Mouse (Mus musculus) heart, adult 11 months (tissue): ENCODE results near the gene a.

Source experiments
- DNase-seq: peaks from one replicate; pipeline ENCODE4 v3.0.0; 2022

The a gene

DNA sequence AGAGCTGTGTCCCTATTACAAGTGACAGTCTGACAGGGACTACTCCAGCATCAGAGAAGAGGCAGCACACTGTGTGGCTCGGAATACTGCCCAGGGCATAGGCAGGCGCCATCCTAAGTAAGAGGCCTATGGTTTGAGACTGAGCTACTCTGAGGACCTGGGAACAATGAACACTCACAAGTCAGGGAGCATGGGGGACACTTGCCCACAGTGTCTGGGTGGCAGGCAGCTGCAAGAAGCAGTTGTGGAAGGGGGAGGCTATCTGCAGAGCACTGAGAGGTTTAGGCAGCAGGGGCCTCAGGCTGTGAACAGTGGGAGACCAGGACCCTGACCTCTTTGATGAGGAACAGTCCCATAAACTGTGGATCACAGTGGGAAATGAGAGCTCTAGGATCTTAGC is 137.1 kb downstream of the a start:
- DNase-seq: peak; percentile 40

DNA sequence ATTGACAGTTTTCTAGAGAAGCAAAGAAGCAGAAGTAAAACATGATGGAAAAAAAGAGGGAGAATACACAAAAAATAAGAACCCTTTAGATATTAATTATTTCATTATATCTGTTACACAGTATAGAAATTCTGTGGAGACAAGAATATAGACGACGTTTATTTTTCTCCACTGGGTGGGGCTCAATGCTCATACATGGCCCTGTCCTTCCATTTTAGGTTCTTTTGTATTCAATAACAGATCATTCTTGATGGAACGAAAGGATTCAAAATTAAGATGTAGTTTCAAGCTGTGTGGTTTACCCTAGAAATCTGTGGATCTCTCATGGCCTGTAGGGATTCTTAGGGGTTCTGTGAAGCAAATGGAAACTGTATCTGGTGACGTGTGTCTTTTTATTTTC is 142.7 kb downstream of the a start:
- no peak for DNase-seq

DNA sequence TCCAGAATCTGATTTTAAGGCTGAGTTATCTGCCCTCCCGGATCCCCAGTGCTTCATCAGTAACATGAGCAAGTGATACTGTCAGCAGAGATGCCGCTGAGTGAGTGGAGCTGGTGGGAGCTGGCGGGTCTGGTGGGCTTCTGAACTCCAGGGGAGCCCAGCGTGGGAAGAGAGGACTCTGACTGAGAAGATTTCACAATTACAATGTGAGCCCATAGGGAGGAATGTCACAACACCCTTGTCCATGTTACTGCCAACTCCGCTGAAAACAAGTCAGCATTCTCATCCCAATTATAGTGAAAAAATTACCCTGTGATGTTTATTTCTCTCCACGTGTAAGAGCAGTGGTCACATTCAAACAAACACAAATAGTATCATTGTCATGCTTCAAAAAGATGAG is 144.9 kb downstream of the a start:
- DNase-seq: peak; percentile 87

DNA sequence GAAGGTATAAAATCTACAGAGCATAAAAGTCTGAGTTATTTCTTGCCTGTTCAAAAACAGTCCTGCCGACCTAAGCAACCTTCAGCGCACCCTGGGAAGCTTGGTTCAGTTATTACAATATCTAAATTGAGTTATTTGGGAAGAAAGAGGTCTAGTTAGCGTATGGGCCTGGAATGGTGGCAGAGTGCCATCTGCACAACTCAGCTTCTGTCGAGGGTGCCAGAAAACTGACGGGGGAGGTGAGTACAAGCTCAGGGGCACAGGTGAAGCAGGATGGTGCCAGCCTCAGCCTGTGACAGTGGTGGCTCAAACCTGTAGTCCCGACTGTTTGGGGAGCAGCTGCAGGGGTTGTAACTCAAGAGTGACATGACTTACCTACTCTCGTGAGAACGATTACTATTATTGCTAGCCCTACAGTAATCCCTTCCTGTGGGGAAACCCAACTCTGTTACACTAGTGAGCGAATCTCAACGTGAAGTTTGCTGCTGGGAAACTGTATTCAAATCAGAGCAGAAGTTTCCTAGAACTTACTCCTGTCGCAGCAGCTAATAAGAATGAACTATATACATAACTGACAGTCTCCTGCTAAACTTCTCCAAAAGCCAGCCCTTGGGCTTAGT is 145.4 kb downstream of the a start:
- DNase-seq: peak; percentile 86

DNA sequence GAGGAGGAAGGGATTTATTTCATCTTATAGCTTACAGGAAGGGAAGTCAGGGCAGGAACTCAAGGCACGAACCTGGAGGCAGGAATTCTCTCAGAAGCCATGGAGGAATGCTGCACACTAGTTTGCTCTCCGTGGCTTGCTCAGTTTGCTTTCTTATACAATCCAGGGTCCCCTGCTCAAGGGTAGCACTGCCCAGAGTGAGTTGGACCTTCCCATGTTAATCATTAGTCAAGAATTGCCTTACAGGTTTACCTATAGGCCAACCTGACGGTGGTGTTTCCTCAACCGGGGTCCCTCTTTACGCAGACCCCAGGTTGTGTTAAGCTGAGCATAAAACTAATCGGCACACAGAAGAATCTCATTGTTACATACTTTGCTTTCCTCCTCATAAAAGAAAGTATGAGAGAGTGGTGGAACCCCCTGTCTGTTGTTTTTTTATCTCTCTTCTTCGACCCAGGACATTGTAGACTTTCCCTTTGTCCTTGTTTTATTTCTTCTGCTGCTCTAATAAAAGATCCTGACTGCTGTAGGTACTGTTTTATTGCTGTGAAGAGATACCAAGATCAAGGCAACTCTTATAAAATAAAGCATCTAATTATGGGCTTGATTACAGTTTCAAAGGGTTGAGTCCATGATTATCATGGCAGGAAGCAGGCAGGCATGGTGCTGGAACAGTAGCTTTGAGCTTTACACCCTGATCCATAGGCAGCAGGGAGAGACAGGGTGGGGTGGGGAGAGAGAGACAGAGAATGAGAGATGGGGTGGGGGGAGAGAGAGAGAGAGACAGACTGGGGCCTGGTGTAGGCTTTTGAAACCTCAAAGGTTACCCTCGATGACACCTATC is 146.6 kb downstream of the a start:
- DNase-seq: peak; percentile 40

DNA sequence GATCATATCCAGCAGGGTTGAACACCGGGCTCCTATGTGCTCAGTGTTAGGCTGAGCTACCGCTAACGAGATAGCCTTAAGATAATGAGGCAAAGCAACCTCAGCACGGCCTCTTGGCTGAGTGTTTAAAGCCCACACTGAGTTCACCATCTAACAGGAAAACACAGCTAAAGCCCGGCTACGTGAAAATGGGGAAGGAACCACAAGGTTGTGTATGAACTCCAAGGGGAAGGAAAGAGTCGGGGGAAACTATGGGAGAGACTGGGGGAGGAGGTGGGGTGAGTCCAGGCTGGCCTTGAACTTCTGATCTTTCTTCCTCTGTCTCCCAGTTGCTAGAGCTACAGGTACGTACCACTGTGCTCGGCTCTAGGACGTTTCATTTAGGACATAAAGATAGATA is 150.8 kb downstream of the a start:
- DNase-seq: peak; percentile 86

DNA sequence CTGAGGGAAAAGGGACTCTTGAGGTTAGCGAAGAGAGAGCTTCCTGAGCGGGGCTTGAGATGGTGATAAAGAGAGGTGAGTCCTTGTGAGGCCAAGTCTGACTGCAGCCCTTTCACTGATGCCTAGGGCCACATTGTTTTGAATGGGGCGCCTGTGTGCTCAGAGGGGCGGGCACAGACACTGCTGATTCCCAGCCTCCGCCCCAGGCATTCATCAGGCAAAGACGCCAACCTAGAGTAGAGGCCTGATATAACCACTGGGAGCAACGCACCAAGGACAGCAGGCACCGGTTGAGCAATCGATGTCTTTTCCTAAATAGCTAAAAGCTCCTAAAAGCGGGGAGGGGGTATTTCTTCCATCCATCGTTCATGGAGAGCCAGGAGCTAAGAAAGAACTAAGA is 151.3 kb downstream of the a start:
- DNase-seq: peak; percentile 82

DNA sequence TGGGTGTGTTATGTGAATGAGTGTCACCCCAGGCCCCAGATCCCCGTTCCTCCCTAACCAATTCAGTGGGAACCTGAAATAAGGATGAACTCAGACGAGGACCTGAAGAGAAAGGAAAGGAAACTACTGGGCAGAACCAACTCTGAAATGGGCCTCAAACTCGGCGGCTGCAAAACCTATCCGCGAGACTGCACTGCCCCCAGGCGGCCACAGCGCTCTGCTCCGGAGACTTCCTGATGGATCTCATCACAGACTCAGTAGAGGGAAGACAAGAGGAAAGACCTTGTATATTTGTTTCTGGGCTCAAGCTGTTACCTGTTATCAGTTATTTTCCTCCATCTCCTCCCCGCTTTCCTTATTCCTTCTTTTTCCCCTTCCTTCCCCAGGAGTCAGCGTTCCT is 151.9 kb downstream of the a start:
- DNase-seq: peak; percentile 92

DNA sequence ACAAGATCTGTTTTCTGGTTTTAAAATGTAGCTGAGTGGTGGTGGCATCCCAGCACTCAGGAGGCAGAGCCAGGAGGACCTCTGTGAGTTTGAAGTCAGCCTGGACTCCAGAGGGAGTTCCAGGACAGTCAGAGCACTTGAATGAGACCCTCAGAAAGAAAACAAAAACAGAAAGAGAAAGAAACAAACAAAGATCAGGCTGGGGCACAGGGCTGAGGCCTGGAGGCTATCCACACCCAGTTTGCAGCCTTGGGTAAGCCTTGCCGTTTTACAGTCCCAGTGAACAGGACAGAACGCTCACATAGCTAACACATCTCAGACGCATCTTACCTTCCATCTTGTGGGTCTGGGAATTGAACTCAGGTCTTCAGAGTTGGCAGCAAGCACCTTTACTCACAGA is 155.7 kb downstream of the a start:
- DNase-seq: peak; percentile 51

DNA sequence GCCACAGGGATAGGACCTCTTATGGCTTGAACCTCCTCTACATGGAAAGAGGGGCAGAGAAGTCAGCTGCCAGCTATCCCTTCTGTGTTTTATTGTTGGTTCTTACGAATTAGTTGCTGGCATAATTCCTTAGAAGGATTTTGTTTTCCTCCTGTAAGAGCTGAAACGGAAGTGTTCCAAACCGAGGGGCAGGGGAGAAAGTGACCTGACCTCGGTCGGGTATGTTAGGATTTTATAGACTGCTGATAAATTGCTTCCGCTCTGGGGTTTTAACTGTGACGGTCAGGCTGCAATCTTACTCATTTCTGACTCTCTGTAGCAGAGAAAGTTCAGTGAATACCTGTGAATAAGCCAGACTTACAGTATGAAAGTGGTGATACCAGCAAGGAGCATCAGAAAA is 158.2 kb downstream of the a start:
- peak; percentile 52 for DNase-seq

DNA sequence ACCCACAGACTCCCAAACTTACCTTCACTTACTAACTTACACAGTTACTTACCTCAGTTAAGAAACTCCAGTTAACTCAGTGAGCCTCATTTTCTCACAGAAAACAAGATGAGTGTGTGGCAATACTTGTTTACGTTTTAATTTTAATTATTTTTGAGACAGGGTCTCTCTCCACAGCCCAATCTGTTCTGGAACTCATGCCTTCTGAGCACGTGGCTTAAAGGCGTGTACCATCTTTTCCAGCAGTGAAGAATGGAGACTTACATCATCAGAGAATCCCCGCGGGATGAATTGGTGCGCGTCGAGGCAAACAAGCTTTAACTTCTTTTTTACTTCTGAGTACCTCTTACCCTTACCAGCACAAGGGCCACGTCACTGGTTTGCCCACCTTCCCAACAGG is 158.7 kb downstream of the a start:
- DNase-seq: no peak

DNA sequence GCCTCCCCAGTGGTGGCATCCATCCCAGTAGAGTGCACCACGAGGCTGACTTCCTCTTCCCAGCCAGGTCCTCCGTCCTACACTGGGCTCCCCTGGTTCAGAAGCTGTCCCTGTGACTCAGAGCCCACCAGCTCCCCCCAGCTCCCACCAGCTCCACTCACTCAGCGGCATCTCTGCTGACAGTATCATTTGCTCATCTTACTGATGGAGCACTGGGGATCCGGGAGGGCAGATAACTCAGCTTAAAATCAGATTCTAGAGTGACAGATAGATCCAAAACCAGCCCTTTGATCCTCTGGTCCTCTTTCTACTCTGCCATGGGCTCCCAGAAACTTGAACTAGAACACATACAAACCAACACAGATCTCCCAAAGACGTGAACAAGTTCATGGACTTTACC is 159.4 kb downstream of the a start:
- peak; percentile 79 for DNase-seq

DNA sequence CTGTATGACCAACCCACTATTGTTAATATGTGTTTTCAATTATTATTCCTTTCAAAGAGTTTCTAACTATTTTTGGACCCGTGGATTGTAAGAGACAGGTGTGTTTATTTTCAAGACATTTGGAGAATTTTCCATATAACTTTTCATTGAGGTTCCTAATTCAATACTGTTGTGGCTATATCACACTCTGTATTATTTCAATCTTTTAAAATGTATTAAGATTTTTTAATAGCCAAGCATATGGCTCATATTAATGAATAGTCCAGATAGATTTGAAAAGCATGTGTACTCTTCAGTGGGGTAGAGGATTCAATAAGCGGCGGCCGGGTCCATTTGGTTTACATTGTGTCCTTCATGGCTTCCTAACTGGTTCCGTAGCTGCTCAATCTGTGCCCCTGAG is 168.3 kb downstream of the a start:
- no peak for DNase-seq

DNA sequence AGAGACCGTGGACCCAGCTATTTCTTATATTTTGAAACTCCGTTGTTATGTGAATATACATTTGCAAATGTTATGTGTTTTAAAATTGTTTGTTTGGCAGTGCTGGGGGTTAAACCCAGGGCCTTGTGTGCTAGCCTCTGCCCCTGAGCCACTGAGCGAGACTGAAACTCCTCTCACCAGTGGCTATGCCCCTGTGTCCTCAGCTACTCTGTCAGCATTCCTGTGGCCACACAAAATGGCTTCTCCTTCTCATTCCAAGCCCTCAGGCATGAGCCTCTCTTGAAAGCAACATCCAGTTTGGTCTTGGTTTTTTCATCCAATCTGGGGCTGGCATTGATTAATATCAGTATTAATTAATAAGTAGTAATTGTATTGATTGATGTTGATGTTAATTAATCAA is 168.7 kb downstream of the a start:
- DNase-seq: peak; percentile 55

DNA sequence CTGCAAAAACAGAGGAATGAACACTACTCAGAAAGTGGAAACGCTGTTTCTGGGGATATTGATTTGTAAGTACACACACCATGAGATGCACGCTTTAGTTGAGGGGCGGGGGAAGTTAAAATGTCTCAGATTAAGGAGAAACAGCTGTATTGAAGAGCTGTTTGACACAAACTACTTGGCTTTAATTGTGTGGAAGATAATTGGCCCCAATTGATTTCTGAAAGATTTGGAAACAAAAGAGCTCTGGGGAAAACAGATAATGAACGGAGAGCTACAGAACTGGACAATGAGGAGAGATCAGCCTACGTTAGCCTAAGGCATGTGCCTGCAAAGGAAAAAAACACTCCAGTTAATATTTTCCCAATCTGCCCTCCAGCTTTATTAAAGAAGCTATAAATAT is 172.0 kb downstream of the a start:
- DNase-seq: no peak

DNA sequence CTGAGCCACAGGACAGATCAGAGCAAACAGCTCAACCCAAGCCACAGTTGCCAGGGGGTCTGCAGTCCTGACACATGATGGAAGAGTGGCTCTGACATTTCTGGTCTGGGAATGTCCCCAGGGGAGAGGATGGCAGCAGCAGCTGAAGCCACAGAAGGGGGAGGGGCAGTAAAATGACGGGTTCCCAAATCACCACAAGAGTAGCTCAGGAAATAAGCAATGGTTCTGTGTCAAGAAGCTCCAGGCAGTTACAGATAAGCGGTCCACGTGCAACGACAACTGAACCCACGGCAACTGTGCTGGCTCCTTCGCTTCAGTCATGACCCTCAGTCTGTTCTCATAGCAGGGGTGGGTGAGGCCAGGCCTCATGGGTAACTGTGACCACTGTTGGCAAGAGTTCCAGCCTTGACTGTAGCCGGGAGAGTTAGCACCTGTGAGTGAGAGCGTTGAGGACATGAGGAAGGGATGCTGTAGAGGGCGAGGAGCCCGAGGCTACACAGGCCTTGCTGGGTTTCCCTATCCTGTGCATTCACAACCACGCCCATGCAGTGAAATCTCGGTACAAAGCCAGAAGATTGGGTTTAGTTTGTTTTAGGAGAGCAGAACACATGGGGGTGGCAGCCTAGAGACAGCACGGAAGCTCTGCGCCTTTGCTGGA is 178.7 kb downstream of the a start:
- DNase-seq: peak; percentile 84

DNA sequence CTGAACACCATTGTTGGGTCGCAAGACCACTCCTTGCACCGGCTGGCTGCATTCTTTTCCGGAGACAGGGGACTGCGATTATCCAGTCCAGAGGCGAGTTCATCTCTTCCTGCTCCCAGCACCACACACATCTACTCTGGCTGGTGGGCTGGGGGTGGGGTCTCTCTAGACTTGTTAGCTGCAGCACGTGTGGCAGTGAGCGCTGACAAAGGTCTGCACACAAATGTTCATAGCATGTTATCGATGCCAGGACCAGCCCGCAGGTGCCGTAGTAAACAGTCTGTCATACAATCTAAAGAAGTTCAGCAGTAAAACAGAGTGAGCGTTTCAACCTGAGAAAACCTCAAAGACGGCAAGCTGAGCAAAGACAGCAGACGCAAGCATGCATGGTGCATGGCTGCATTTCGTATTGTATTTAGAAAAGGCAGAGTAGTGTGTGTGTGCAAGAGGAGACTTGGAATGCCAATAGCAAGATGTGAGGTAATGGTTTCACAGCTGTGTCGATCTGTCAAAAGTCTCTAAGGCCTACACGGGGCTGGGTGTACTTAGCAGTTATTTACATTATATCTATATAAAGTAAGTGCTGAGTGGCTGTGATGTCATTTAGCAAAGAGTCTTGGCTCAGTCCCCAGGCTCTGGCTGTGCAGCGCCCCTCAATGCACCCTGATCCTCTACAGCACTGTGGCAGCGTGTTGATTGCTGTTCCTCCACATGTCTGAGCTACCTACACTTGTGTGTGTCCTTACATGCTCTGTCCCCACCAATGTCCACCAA is 180.9 kb downstream of the a start:
- DNase-seq: peak; percentile 61

DNA sequence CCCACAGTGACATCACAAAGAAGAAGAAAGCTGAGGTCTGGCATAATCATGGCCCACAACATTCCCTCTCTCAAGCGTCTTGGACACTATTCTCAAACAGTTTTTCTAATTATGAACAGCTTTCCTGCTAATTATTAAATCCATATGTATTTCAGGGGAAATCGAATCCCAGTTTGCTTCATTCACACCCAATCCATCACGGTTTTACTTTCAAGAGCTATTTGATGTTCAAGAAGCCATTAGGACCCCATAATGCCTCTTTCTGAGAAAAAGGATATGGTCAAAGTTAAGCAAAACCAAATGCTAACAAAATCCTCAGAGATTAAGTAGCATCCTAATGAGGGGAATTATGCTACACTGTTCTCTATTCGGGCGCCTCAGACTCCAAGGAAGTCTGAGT is 181.8 kb downstream of the a start:
- DNase-seq: peak; percentile 6

DNA sequence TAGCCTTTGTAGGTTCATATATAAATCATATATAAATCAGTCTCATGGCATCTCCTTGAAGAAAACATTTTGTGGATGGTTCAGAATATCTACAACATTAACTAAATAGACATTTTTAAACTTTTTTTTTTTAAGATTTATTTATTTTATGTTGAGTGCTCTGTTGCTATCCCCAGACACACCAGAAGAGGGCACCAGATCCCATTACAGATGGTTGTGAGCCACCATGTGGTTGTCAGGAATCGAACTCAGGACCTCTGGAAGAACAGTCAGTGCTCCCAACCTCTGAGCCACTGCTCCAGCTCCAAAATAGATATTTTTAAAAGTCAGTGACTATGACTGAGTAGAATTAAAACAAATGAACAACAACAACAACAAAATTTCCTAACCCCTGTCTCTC is 195.4 kb downstream of the a start:
- DNase-seq: no peak

DNA sequence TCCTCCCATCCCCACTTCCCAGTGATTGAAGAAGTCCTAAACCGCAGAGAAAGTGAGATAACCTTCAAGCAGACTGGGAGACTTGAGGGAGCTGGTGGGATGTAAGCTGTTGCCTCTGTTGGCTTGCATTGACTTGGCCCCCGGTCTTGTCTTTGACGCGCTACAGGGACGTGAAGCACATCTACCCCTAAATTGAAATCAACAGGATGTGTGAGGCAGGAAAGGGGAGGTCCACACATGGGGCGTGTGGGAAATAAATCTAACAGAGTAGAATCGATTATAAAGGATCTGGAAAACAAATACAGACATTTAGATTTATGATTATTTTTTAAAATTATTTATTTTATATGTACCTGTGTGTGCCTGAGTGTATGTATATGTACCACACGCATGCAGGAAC is 200.2 kb downstream of the a start:
- DNase-seq: peak; percentile 84

DNA sequence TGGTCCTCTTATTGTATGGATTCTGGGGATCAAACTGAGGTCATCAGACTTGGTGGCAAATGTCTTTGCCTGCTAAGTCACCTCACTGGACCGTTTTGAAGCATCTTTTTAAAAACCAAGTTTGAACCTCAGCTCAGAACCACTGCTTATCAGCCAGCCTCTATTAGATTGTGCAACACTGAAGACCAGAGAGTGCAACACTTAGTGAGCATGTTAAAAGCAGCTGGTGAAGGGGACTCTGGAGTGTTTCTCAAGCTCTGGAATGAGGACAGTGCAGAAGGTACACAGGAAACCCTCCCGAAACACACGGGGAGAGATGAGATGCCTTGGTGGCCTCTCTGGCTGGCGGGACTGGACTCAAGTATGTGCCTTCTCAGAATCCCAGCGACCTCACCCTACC is 200.9 kb downstream of the a start:
- DNase-seq: peak; percentile 79

DNA sequence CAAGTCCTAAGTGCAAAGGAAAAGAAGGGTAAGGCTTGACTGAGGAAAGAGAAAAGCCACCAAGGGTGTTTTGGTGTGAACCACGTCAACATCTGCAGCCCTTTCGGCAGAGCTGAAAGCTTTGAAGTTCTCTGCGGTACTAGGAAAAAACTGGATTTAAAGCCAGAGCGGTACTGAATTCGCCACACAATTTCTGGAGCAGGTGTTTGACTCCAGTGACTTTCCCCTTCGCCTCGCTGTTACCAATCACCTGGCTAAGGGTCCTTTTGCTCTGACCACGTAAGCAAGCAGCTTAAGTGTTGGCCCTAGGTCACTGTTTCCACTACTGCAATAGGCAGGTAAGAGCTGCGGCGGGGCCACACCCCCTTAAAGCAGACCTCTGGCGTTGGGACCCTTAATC is 214.3 kb downstream of the a start:
- peak; percentile 67 for DNase-seq

DNA sequence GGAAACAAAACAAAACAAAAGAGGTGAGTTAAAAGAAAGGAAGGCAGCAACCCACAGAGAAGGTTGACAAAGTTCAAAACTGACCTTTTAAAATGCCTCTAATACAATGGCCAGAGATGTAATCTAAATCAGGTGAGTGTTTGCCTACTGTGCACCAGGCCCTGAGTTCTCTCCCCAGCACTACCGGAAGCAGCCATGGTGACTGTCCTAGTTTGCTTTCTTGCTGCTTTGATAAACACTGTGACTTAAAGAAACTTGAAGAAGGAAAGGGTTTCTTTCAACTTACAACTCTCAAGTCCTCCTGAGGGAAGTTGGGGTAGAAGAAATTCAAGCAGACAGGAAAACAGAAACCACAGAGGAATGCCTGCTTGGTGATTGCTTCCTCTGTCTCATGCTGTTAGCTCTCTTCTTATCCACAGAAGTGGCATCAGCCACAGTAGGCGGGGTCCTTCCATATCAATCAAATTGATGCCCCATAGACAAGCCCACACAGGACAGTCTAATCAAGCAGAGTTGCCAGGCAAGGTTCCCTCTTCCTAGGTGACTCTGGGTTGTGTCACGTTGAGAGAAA is 220.0 kb downstream of the a start:
- DNase-seq: no peak
